Mouse (Mus musculus): ENCODE results near the gene Gda. TPM values are rescaled to one million over a fixed set of nuclear protein-coding genes. Genes with fewer than 3 reads are reported as not detected.

Gene Gda
- polyA plus RNA-seq, 1 experiment from 2014 or later = 1.0 TPM

DNA sequence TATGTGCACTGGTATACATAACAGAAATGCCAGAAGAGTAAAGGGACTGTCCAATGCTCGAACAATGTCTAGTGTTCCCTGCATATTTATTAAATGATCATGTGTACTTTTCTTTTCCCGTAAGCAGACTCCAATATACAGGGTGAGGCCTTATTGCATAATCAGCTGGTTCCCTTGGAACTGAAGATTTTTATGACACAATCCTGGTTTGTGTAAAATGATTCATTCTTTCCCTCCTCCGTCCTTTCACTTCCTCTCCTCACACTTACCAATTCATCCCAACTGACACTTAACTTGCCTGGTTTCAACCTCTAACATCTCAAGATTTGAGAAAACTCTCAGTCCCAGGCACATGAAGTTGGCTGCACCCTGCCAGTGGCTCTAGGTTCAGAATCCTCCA is 3.5 kb upstream of the Gda start:
- Histone ChIP-seq H3K27ac (ENCODE audit: low read length) (no peak overlapping the region), H3K36me3 (ENCODE audit: control insufficient read depth, insufficient read depth, low read length) (no peaks in the 10 kb centered on the region), H3K4me3 (ENCODE audit: low read depth, low read length) (no peak overlapping the region), H3K4me1 (ENCODE audit: control insufficient read depth, insufficient read depth, low read length) (0 out of 2 replicates have a peak, but pooled peaks cover 10% of the 10 kb centered on the region), H3K9ac (ENCODE audit: low read depth, low read length) (no peak overlapping the region), H3K27me3 (ENCODE audit: control insufficient read depth, insufficient read depth, low read depth, low read length) (no peaks in the 10 kb centered on the region; the same call in 1 of the 2 replicates), H3K9me3 (replicated peaks; ENCODE audit: control insufficient read depth, low read length, poor library complexity, severe bottlenecking) (no peaks in the 10 kb centered on the region), H3K4me2 (ENCODE audit: low read length) (no peak overlapping the region)
- 92% methylated on average over 3 of the region's 3 CpGs for WGBS
- no peak for ATAC-seq

DNA sequence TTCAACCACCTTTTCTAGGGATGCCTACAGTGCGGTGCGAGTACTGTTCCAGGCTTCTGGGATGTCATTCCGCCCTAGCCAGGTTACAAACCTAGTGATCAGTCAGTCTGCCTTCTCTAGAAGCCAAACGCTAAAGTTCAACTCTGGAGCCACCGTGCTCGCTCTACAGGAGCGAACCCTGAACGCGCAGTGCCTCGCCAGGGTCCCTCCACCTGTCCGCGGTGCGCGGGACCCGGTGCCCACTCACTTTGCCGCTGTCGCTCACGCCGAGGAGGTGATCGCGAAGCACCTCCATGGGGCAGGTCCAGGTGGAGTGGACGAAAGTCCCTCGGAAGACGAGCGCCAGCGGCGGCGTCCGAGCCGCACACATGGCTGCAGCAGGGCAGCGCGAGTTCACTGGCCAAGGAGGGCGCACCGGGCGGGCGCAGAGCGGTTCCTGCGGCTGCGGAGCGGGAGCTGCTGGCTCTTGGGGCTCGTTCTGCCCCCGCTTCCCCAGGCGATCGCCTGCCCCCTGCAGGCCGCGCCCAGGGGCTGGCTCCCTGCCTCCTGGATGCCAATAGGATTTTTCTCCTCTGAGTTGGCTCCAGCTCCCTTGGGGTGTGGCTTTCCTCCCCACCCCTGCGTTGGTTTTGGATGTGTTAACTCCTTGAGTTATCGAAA is 994 bp downstream of the Gda start:
- WGBS = 3% methylated on average over 48 of the region's 48 CpGs
- peak; percentile 59 for ATAC-seq
- Histone ChIP-seq H3K4me3 (ENCODE audit: low read depth, low read length) (peak overlapping the region; percentile 56), H3K4me2 (ENCODE audit: low read length) (peak overlapping the region; percentile 96), H3K27ac (ENCODE audit: low read length) (no peak overlapping the region), H3K27me3 (ENCODE audit: control insufficient read depth, insufficient read depth, low read depth, low read length) (no peaks in the 10 kb centered on the region; the same call in 1 of the 2 replicates), H3K9ac (ENCODE audit: low read depth, low read length) (peak overlapping the region; percentile 61), H3K4me1 (ENCODE audit: control insufficient read depth, insufficient read depth, low read length) (0 out of 2 replicates have a peak, but pooled peaks cover 3% of the 10 kb centered on the region), H3K36me3 (ENCODE audit: control insufficient read depth, insufficient read depth, low read length) (no peaks in the 10 kb centered on the region), H3K9me3 (replicated peaks; ENCODE audit: control insufficient read depth, low read length, poor library complexity, severe bottlenecking) (0 out of 2 replicates have a peak, but pooled peaks cover 6% of the 10 kb centered on the region)

DNA sequence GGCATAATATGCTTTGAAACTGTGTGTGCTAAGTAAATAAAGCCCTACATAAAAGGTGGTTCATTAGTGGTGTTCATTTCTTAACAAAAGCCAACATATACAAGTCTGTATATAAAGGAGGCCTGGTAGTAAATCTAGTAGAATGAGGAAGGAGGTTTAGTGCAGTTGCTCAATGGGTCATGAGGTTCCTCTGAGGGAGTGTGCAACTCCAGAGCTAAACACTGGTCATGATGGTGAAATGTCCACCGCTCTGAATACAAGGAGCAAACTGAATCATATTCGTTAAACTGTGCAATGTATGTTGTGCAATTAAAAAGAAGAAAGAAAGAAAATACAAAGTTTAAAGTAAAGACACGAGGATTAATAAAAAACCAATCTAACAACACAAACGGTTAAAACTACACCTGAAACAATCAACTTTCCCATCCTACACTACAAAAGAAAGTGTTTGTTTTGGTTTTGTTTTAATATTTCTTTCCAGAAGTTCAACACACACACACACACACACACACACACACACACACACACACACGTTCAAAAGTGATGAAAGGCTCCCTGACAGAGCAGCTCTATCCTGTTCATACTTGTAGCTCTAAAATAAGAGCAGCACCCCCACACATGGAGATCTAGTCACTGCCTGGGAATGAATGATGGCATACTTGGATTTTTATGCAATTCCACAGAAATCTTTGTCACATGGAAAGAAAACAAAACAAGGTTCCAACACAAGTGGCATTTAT is 11.9 kb downstream of the Gda start:
- no peaks in the 10 kb centered on the region for H3K36me3 ChIP-seq (ENCODE audit: control insufficient read depth, insufficient read depth, low read length)
- H3K4me1 ChIP-seq (ENCODE audit: control insufficient read depth, insufficient read depth, low read length) = no peaks in the 10 kb centered on the region
- ATAC-seq = no peak

DNA sequence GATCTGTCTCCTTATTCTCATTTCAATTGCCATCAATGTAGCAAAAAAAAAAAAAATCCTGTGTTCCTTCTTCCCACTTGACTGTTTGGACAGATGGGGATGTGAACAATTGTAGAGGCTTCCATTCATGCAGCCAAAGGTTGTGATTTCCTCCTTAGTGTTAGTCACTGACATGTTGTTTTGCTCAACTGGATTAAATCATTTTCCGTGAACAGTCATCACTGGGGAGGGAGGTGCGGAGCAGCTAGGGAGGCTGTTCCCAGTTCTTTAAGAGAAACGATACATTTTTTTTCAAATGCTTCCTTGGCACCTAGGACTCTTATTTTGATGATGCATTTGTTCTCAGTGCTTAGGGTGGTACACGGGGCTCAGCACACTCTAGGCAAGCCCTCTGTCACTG is 15.8 kb downstream of the Gda start:
- Histone ChIP-seq H3K27me3 (ENCODE audit: control insufficient read depth, insufficient read depth, low read depth, low read length) (no peaks in the 10 kb centered on the region), H3K4me3 (ENCODE audit: low read depth, low read length) (no peak overlapping the region), H3K9me3 (replicated peaks; ENCODE audit: control insufficient read depth, low read length, poor library complexity, severe bottlenecking) (no peaks in the 10 kb centered on the region), H3K4me1 (ENCODE audit: control insufficient read depth, insufficient read depth, low read length) (no peaks in the 10 kb centered on the region), H3K36me3 (ENCODE audit: control insufficient read depth, insufficient read depth, low read length) (no peaks in the 10 kb centered on the region), H3K27ac (ENCODE audit: low read length) (no peak overlapping the region), H3K9ac (ENCODE audit: low read depth, low read length) (no peak overlapping the region), H3K4me2 (ENCODE audit: low read length) (no peak overlapping the region)
- no peak for ATAC-seq
- 87% methylated on average over 4 of the region's 4 CpGs for WGBS

More for the DNA sequence above, 11.9 kb downstream of the Gda start:
- H3K9me3 ChIP-seq (replicated peaks; ENCODE audit: control insufficient read depth, low read length, poor library complexity, severe bottlenecking) = no peaks in the 10 kb centered on the region
- no peaks in the 10 kb centered on the region for H3K27me3 ChIP-seq (ENCODE audit: control insufficient read depth, insufficient read depth, low read depth, low read length)
- WGBS = 92% methylated on average over 5 of the region's 5 CpGs
- no peak overlapping the region for H3K27ac ChIP-seq (ENCODE audit: low read length)
- H3K4me3 ChIP-seq (ENCODE audit: low read depth, low read length) = no peak overlapping the region
- H3K9ac ChIP-seq (ENCODE audit: low read depth, low read length) = no peak overlapping the region
- H3K4me2 ChIP-seq (ENCODE audit: low read length) = no peak overlapping the region

DNA sequence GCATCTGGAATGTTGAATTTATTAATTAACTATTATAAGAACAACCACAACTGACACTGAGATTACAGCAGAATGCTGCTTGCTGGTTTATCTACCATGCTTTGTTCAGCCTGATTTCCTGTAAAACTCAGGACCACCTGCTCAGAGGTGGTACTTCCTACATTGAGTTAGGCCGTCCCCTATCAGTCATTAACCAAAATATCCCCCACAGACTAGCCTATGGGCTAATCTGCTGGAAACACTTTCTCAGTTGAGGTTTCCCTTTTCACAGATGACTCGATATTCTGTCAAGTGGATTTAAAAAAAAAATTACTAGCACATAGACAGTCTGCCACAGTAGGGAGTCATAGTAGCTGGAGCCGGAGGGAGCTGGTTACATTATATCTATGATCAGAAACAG is 31.5 kb downstream of the Gda start:
- Histone ChIP-seq H3K4me3 (ENCODE audit: low read depth, low read length) (no peak overlapping the region), H3K9me3 (replicated peaks; ENCODE audit: control insufficient read depth, low read length, poor library complexity, severe bottlenecking) (no peaks in the 10 kb centered on the region), H3K9ac (ENCODE audit: low read depth, low read length) (no peak overlapping the region), H3K4me2 (ENCODE audit: low read length) (no peak overlapping the region), H3K27ac (ENCODE audit: low read length) (no peak overlapping the region), H3K27me3 (ENCODE audit: control insufficient read depth, insufficient read depth, low read depth, low read length) (no peaks in the 10 kb centered on the region), H3K4me1 (ENCODE audit: control insufficient read depth, insufficient read depth, low read length) (no peaks in the 10 kb centered on the region), H3K36me3 (ENCODE audit: control insufficient read depth, insufficient read depth, low read length) (no peaks in the 10 kb centered on the region)
- WGBS = 75% methylated on average over 3 of the region's 3 CpGs
- ATAC-seq = no peak

DNA sequence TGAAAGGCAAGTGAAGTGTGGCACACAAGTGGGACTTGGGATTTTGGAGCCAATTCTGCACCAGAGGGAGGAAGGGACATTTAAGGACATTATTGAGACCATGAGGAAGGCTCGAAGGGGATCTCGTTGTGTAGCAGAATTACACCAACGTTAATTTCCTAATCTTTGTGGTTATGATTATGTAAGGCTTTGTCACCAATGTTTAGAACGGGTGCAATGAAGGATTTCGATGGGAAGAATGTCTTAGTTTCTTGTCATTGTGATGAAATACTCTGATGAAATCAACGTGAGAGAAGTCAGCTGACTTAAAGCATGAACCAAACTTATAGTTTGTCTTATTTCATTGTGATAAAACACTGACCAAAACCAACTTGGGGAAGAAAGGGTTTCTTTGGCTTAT is 32.4 kb downstream of the Gda start:
- WGBS = 90% methylated on average over 6 of the region's 6 CpGs
- Histone ChIP-seq H3K27ac (ENCODE audit: low read length) (no peak overlapping the region), H3K9me3 (replicated peaks; ENCODE audit: control insufficient read depth, low read length, poor library complexity, severe bottlenecking) (no peaks in the 10 kb centered on the region)

DNA sequence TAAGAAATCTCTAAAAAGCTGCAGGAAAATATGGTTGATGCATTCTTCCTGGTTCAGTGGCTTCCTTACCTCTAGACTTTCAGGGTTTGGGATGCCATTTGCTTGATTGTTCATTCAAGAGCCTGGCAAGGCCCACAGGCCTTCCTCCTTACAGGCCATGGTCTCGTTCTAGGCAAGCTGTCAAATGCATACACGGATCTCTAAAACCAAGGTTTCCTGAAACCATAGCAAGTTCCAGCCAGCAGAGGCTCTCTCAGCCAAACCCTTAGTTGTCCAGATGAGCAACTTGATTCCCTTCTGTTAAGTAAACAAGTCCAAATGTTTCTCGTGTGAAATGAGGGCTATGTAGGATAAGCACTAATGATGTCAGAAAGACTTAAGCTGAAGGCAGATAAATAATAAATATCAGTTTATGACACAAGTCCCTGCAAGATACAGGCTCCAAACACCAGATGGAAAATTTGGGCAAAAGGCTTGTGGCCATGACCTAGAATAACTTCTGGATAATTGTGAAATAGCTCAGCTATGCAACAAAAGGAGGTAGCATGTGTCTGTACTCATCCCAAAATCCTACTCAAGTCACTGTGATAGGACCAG is 34.0 kb downstream of the Gda start:
- no peak overlapping the region for H3K27ac ChIP-seq (ENCODE audit: low read length)
- no peak overlapping the region for H3K4me3 ChIP-seq (ENCODE audit: low read depth, low read length)
- 81% methylated on average over 3 of the region's 3 CpGs for WGBS
- no peaks in the 10 kb centered on the region for H3K27me3 ChIP-seq (ENCODE audit: control insufficient read depth, insufficient read depth, low read depth, low read length)
- H3K36me3 ChIP-seq (ENCODE audit: control insufficient read depth, insufficient read depth, low read length) = no peaks in the 10 kb centered on the region
- H3K4me1 ChIP-seq (ENCODE audit: control insufficient read depth, insufficient read depth, low read length) = no peaks in the 10 kb centered on the region
- H3K4me2 ChIP-seq (ENCODE audit: low read length) = no peak overlapping the region
- H3K9me3 ChIP-seq (replicated peaks; ENCODE audit: control insufficient read depth, low read length, poor library complexity, severe bottlenecking) = no peaks in the 10 kb centered on the region
- no peak overlapping the region for H3K9ac ChIP-seq (ENCODE audit: low read depth, low read length)
- no peak for ATAC-seq

More for the DNA sequence above, 32.4 kb downstream of the Gda start:
- Histone ChIP-seq H3K4me1 (ENCODE audit: control insufficient read depth, insufficient read depth, low read length) (no peaks in the 10 kb centered on the region), H3K4me2 (ENCODE audit: low read length) (no peak overlapping the region), H3K4me3 (ENCODE audit: low read depth, low read length) (no peak overlapping the region), H3K36me3 (ENCODE audit: control insufficient read depth, insufficient read depth, low read length) (no peaks in the 10 kb centered on the region), H3K9ac (ENCODE audit: low read depth, low read length) (no peak overlapping the region), H3K27me3 (ENCODE audit: control insufficient read depth, insufficient read depth, low read depth, low read length) (no peaks in the 10 kb centered on the region)
- no peak for ATAC-seq

DNA sequence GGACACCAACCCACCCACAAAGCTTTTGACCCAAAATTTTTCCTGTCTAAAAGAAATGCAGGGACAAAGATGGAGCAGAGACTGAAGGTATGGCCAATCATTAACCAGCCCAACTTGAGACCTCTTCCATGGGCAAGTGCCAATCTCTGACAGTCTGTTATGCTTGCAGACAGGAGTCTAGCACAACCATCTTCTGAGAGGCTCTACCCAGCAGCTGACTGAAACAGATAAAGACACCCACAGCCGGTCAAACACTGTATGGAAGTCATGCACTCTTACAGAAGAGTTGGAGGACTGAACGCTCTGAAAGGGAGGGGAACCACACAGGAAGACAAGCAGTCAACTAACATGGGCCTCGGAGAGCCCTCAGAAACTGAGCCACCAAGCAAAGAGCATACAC is 36.7 kb downstream of the Gda start:
- Histone ChIP-seq H3K36me3 (ENCODE audit: control insufficient read depth, insufficient read depth, low read length) (no peaks in the 10 kb centered on the region), H3K27me3 (ENCODE audit: control insufficient read depth, insufficient read depth, low read depth, low read length) (no peaks in the 10 kb centered on the region), H3K4me1 (ENCODE audit: control insufficient read depth, insufficient read depth, low read length) (no peaks in the 10 kb centered on the region), H3K4me3 (ENCODE audit: low read depth, low read length) (no peak overlapping the region), H3K27ac (ENCODE audit: low read length) (no peak overlapping the region), H3K9me3 (replicated peaks; ENCODE audit: control insufficient read depth, low read length, poor library complexity, severe bottlenecking) (no peaks in the 10 kb centered on the region), H3K4me2 (ENCODE audit: low read length) (no peak overlapping the region), H3K9ac (ENCODE audit: low read depth, low read length) (no peak overlapping the region)
- 94% methylated on average over 3 of the region's 3 CpGs for WGBS
- no peak for ATAC-seq

DNA sequence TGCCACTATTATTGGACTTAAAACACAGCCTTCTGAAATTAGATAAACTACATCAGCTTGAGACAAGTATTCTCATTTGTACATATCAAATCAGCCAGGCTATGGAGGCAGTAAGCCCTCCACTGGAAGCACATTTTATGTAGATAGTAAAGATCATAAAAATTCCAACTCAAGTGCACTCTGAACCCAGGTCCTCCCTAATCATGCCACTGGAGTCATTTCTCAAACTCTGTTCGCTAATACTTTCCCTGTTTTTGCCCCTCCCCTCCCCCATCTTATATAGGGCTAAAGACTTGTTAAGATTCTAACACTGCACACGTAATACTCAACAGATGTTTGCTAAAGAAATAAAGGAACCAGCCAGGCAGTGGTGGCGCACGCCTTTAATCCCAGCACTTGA is 39.9 kb downstream of the Gda start:
- no peak overlapping the region for H3K27ac ChIP-seq (ENCODE audit: low read length)
- no peaks in the 10 kb centered on the region for H3K27me3 ChIP-seq (ENCODE audit: control insufficient read depth, insufficient read depth, low read depth, low read length)
- H3K36me3 ChIP-seq (ENCODE audit: control insufficient read depth, insufficient read depth, low read length) = no peaks in the 10 kb centered on the region
- H3K9me3 ChIP-seq (replicated peaks; ENCODE audit: control insufficient read depth, low read length, poor library complexity, severe bottlenecking) = no peaks in the 10 kb centered on the region
- H3K4me2 ChIP-seq (ENCODE audit: low read length) = no peak overlapping the region
- H3K9ac ChIP-seq (ENCODE audit: low read depth, low read length) = no peak overlapping the region
- no peak overlapping the region for H3K4me3 ChIP-seq (ENCODE audit: low read depth, low read length)
- no peak for ATAC-seq
- no peaks in the 10 kb centered on the region for H3K4me1 ChIP-seq (ENCODE audit: control insufficient read depth, insufficient read depth, low read length)
- WGBS = 83% methylated on average over 4 of the region's 4 CpGs
